Mouse (Mus musculus): ENCODE results near the gene Gm20823. TPM values are rescaled to one million over a fixed set of nuclear protein-coding genes. Genes with fewer than 3 reads are reported as not detected.
"Not testable (repeated sequence)": the region's sequence is repeated elsewhere in the genome, so short reads cannot be mapped to it uniquely, and the experiment has no call there.

Gene Gm20823
- not detected in 2 replicates for polyA plus RNA-seq (2016; fragmentation: Nextera tagmentation; extraction: Ambion mirVana)

- not testable (repeated sequence) for H3K36me3 ChIP-seq; H3K27me3 ChIP-seq; H3K27ac ChIP-seq (replicated peaks); H3K4me3 ChIP-seq; H3K4me2 ChIP-seq (replicated peaks); ATAC-seq (ENCODE audit: low FRiP score, low read depth); H3K4me1 ChIP-seq; H3K9ac ChIP-seq (replicated peaks); H3K9me3 ChIP-seq
- no CpG with 5 or more reads among the region's 4 CpGs for WGBS
Measured at GRCm38 (mm10) chrY:62464745-62465144, at the start of gene Gm20823. Gene Gm20823 (minus strand): TSS chrY:62464845.
